Mouse (Mus musculus): Measurements from ENCODE around the gene Fam120b.

DNA sequence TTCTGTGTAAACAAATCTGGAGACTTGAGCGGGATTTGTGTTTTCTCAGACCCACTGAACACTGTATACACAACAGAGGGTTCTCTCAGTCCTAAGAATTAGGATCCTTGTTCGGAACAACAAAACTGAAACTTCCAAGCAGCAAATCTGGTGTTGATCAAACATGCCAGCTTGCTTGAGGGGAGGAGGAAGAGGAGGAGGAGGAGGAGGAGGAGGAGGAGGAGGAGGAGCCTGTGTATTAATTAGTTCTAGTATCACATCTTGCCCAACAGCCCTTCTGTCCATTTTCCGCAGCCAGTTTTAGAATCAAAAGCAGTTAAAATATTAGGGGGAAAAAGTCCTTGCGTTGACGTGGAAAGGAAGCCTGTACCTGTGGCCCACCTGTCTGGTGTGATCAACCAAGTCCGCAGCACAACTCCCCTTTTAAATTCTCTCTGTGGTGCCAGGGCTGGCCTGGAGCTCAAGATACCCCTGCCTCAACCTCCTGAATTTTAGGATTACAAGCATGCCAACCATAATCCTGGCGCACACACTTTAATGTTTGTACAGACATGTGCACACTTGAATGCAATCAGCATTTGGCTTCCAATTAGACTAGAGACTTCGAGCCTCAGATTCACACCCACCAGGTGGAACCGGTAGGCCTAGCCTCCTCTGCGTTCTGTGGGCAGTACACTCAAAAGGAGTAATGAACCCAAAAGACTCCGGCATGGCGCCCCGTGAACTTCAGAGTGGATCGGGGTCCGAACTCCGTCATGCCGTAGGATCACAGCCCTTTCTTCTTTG lies 16.1 kb upstream of the Fam120b start:
- TF ChIP-seq CTCF (IDR thresholded peaks at IDR 0.05; ENCODE audit: low read depth, low read length) (no peak), POLR2A (IDR thresholded peaks at IDR 0.05; ENCODE audit: extremely low read depth, insufficient read depth, low read length) (no peak)

Data from liver, adult 2 months (tissue).